Mouse (Mus musculus) myocyte (in vitro differentiated cells): ENCODE data around the gene Castor2. TPM values are rescaled to one million over a fixed set of nuclear protein-coding genes. Genes with fewer than 3 reads are reported as not detected.
A peak's percentile ranks its signal among the peaks of the same experiment; 100 is the strongest.

Source experiments
- H3K27me3 ChIP-seq: one replicate; pipeline ENCODE4 v1.6.1; 2011; ENCODE audit not compliant: control insufficient read depth, insufficient read depth, insufficient read length
- H3K36me3 ChIP-seq: one replicate; pipeline ENCODE4 v1.6.1; 2011; ENCODE audit not compliant: control insufficient read depth, insufficient read depth
- H3K4me2 ChIP-seq: one replicate; pipeline ENCODE4 v1.6.1; 2011; ENCODE audit warnings: low read depth, control low read depth
- H3K4me3 ChIP-seq: one replicate; pipeline ENCODE4 v1.5.1; 2011; ENCODE audit warnings: mild to moderate bottlenecking, control low read depth, moderate library complexity
- H3K79me2 ChIP-seq: one replicate; pipeline ENCODE4 v1.6.1; 2011; ENCODE audit not compliant: control insufficient read depth, insufficient read depth
- H3ac ChIP-seq: one replicate; pipeline ENCODE4 v1.6.1; 2011; ENCODE audit not compliant: control insufficient read depth, insufficient read length
- CEBPB ChIP-seq: IDR thresholded peaks from 2 replicates; pipeline ENCODE4 v1.6.1; 2011; ENCODE audit warnings: mild to moderate bottlenecking, moderate library complexity; ENCODE audit not compliant: poor library complexity, insufficient read depth, severe bottlenecking
- E2F4 ChIP-seq: IDR thresholded peaks from one replicate; pipeline ENCODE4 v1.6.1; 2011; ENCODE audit warnings: mild to moderate bottlenecking, control low read depth, moderate library complexity; ENCODE audit not compliant: insufficient read depth
- MAX ChIP-seq: IDR thresholded peaks from one replicate; pipeline ENCODE4 v1.6.1; 2011; ENCODE audit warnings: low read depth, mild to moderate bottlenecking, control low read depth
- MYOD1 ChIP-seq, 3 experiments: IDR thresholded peaks; one replicate each; pipeline ENCODE4 v1.6.1; 2011; ENCODE audit warnings: control low read depth in 2 of 3, low read depth in 2 of 3, mild to moderate bottlenecking in 2 of 3, moderate library complexity in 1 of 3; ENCODE audit not compliant: insufficient read length in 2 of 3, control insufficient read depth in 1 of 3
- MYOG ChIP-seq, 3 experiments: IDR thresholded peaks; one replicate each; pipeline ENCODE4 v1.6.1; 2011; ENCODE audit warnings: control low read depth in 2 of 3, low read depth in 2 of 3, mild to moderate bottlenecking in 2 of 3; ENCODE audit not compliant: insufficient read length in 2 of 3, control insufficient read depth in 1 of 3, insufficient read depth in 1 of 3
- POLR2A ChIP-seq: IDR thresholded peaks from one replicate; pipeline ENCODE4 v1.6.1; 2011; ENCODE audit warnings: low read depth, mild to moderate bottlenecking, control low read depth, moderate library complexity; ENCODE audit not compliant: insufficient read length
- POLR2AphosphoS2 ChIP-seq: IDR thresholded peaks from one replicate; pipeline ENCODE4 v1.6.1; 2011; ENCODE audit warnings: low read depth, control low read depth; ENCODE audit not compliant: insufficient read length
- REST ChIP-seq: IDR thresholded peaks from one replicate; pipeline ENCODE4 v1.6.1; 2011; ENCODE audit warnings: mild to moderate bottlenecking, control low read depth, moderate library complexity; ENCODE audit not compliant: insufficient read depth, insufficient read length
- SRF ChIP-seq: IDR thresholded peaks from one replicate; pipeline ENCODE4 v1.6.1; 2011; ENCODE audit warnings: low read depth; ENCODE audit not compliant: control insufficient read depth, insufficient read length
- TCF12 ChIP-seq: IDR thresholded peaks from one replicate; pipeline ENCODE4 v1.6.1; 2011; ENCODE audit warnings: mild to moderate bottlenecking, control low read depth; ENCODE audit not compliant: poor library complexity, insufficient read depth, severe bottlenecking
- TCF3 ChIP-seq: IDR thresholded peaks from one replicate; pipeline ENCODE4 v1.6.1; 2011; ENCODE audit warnings: low read depth, control low read depth; ENCODE audit not compliant: insufficient read length
- USF1 ChIP-seq: IDR thresholded peaks from one replicate; pipeline ENCODE4 v1.6.1; 2011; ENCODE audit warnings: low read depth, mild to moderate bottlenecking, control low read depth, moderate library complexity
- polyA plus RNA-seq: library from polyadenylated mRNA; unstranded; fragments of >200 nt; fragmentation: generic; extraction: Trizol; gene quantifications from one replicate; pipeline ENCODE4 v1.2.1, GENCODE M21; 2012; ENCODE audit warnings: missing spikeins

Castor2 gene
- polyA plus RNA-seq, 1 experiment: 7.3 TPM

GRCm38 (mm10) chr5:134121893-134122259, 22.4 kb downstream of the Castor2 start:
- Histone ChIP-seq H3K27me3 (no peaks in the 10 kb centered on the region), H3ac (no peak overlapping the region), H3K4me3 (no peak overlapping the region), H3K79me2 (no peaks in the 10 kb centered on the region), H3K36me3 (no peaks in the 10 kb centered on the region), H3K4me2 (no peak overlapping the region)
- no peak for TF ChIP-seq USF1

- Histone ChIP-seq H3K4me3 (no peak overlapping the region), H3K36me3 (no peaks in the 10 kb centered on the region), H3K27me3 (no peaks in the 10 kb centered on the region), H3K4me2 (no peak overlapping the region), H3K79me2 (no peaks in the 10 kb centered on the region), H3ac (no peak overlapping the region)
- TF ChIP-seq MYOD1 (IDR thresholded peaks at IDR 0.05; ENCODE audit: control insufficient read depth in 1 of 3, insufficient read length in 2 of 3, low read depth in 2 of 3) (peak in 1 of 3 experiments; percentile 83), CEBPB (no peak)
Measured at GRCm38 (mm10) chr5:134123846-134124245, 24.3 kb downstream of the Castor2 start.

GRCm38 (mm10) chr5:134126232-134126631, 26.7 kb downstream of the Castor2 start:
- H3K4me3 ChIP-seq: no peak overlapping the region
- TF ChIP-seq E2F4: no peak
- TF ChIP-seq USF1: no peak
- no peak for TF ChIP-seq MYOD1 (IDR thresholded peaks at IDR 0.05; ENCODE audit: control insufficient read depth in 1 of 3, insufficient read length in 2 of 3, low read depth in 2 of 3)
- no peak for TF ChIP-seq MYOG (IDR thresholded peaks at IDR 0.05; ENCODE audit: control insufficient read depth in 1 of 3, insufficient read depth in 1 of 3, insufficient read length in 2 of 3, low read depth in 2 of 3)
- TF ChIP-seq REST: no peak
- TF ChIP-seq SRF: no peak
- no peak for TF ChIP-seq TCF12
- no peak for TF ChIP-seq POLR2A
- TF ChIP-seq POLR2AphosphoS2: no peak
- no peak for TF ChIP-seq CEBPB
- no peak for TF ChIP-seq TCF3
- TF ChIP-seq MAX: no peak

GRCm38 (mm10) chr5:134131586-134131985, 32.1 kb downstream of the Castor2 start:
- Histone ChIP-seq H3K36me3 (no peaks in the 10 kb centered on the region), H3K4me3 (no peak overlapping the region)
- TF ChIP-seq SRF: no peak
- no peak for TF ChIP-seq MAX

More at GRCm38 (mm10) chr5:134126232-134126631, 26.7 kb downstream of the Castor2 start:
- Histone ChIP-seq H3K4me2 (no peak overlapping the region), H3K79me2 (no peaks in the 10 kb centered on the region), H3ac (no peak overlapping the region), H3K27me3 (no peaks in the 10 kb centered on the region), H3K36me3 (no peaks in the 10 kb centered on the region)

GRCm38 (mm10) chr5:134136022-134136421, 36.5 kb downstream of the Castor2 start:
- Histone ChIP-seq H3K4me3 (no peak overlapping the region), H3K36me3 (no peaks in the 10 kb centered on the region), H3K79me2 (no peaks in the 10 kb centered on the region), H3K4me2 (no peak overlapping the region), H3ac (no peak overlapping the region), H3K27me3 (no peaks in the 10 kb centered on the region)
- TF ChIP-seq E2F4 (no peak), MYOD1 (IDR thresholded peaks at IDR 0.05; ENCODE audit: control insufficient read depth in 1 of 3, insufficient read length in 2 of 3, low read depth in 2 of 3) (no peak), USF1 (no peak), CEBPB (no peak), TCF3 (no peak), TCF12 (no peak), POLR2AphosphoS2 (no peak), POLR2A (no peak), MYOG (IDR thresholded peaks at IDR 0.05; ENCODE audit: control insufficient read depth in 1 of 3, insufficient read depth in 1 of 3, insufficient read length in 2 of 3, low read depth in 2 of 3) (no peak), SRF (no peak), REST (no peak), MAX (no peak)

More at GRCm38 (mm10) chr5:134131586-134131985, 32.1 kb downstream of the Castor2 start:
- no peaks in the 10 kb centered on the region for H3K27me3 ChIP-seq
- H3ac ChIP-seq: no peak overlapping the region
- H3K4me2 ChIP-seq: peak overlapping the region; percentile 58
- no peaks in the 10 kb centered on the region for H3K79me2 ChIP-seq

- Histone ChIP-seq H3K79me2 (no peaks in the 10 kb centered on the region), H3ac (no peak overlapping the region), H3K4me3 (no peak overlapping the region), H3K27me3 (no peaks in the 10 kb centered on the region), H3K4me2 (no peak overlapping the region), H3K36me3 (no peaks in the 10 kb centered on the region)
- TF ChIP-seq E2F4 (no peak), MAX (no peak), MYOD1 (IDR thresholded peaks at IDR 0.05; ENCODE audit: control insufficient read depth in 1 of 3, insufficient read length in 2 of 3, low read depth in 2 of 3) (no peak), POLR2AphosphoS2 (no peak), USF1 (no peak), REST (no peak), CEBPB (no peak), TCF12 (no peak), POLR2A (no peak), TCF3 (no peak), SRF (no peak), MYOG (IDR thresholded peaks at IDR 0.05; ENCODE audit: control insufficient read depth in 1 of 3, insufficient read depth in 1 of 3, insufficient read length in 2 of 3, low read depth in 2 of 3) (no peak)
Measured at GRCm38 (mm10) chr5:134137933-134138332, 38.4 kb downstream of the Castor2 start.
